Mouse (Mus musculus) heart, adult 18-20 months (tissue): ENCODE data around the gene Ltb. TPM values are rescaled to one million over a fixed set of nuclear protein-coding genes. Genes with fewer than 3 reads are reported as not detected.

Experiments used
- microRNA-seq, 2 experiments: library from miRNA; unstranded; fragments of <30 nt; microRNA quantifications; one replicate each; pipeline ENCODE4 v1.2.0; 2022
- total RNA-seq, 2 experiments: library from RNA; stranded (reverse); gene quantifications; 2 replicates each; pipeline ENCODE4 v1.2.3; 2021

The Ltb gene
- total RNA-seq, 2 experiments from 2014 or later: 1.5 to 12.1 TPM

Small RNAs within 50 kb of the gene (microRNA-seq; reads per million reads assigned to microRNA genes)
- gene Mir6973a: 0 reads per million in 2 experiments
- gene Mir6974: 0.27 to 0.38 reads per million in 2 experiments
- gene Mir6975: 0.38 to 1.1 reads per million in 2 experiments

Other genes starting within 250 kb of the Ltb start
- 10 to 100 TPM; 15.5 to 68.2 TPM for gene Hspa1b, start 235.2 kb upstream of the Ltb start, total RNA-seq
- not detected for gene Gm20481, start 224.5 kb upstream of the Ltb start, total RNA-seq
- 10 to 100 TPM; 17.5 to 41.5 TPM for gene Hspa1a, start 222.3 kb upstream of the Ltb start, total RNA-seq
- 10 to 100 TPM in 1 of 2 experiments, 1 to 10 TPM in 1; 9.8 to 10.8 TPM for gene Hspa1l, start 221.7 kb upstream of the Ltb start, total RNA-seq
- gene Lsm2, start 212.6 kb upstream of the Ltb start, total RNA-seq: 10 to 100 TPM; 16.3 to 18.0 TPM
- gene Vars, start 193.5 kb upstream of the Ltb start, total RNA-seq: 10 to 100 TPM; 32.4 to 35.1 TPM
- gene Vwa7, start 177.9 kb upstream of the Ltb start, total RNA-seq: 10 to 100 TPM; 13.1 to 14.1 TPM
- not detected for gene Sapcd1, start 166.4 kb upstream of the Ltb start, total RNA-seq
- gene Msh5, start 147.7 kb upstream of the Ltb start, total RNA-seq: not detected
- 10 to 100 TPM; 30.4 to 32.4 TPM for gene Clic1, start 144.5 kb upstream of the Ltb start, total RNA-seq
- 10 to 100 TPM; 14.0 to 19.8 TPM for gene Ddah2, start 135.4 kb upstream of the Ltb start, total RNA-seq
- not detected for gene Ly6g6c, start 129.1 kb upstream of the Ltb start, total RNA-seq
- under 1 TPM; 0.31 to 0.87 TPM for gene Mpig6b, start 128.3 kb upstream of the Ltb start, total RNA-seq
- not detected for gene Ly6g6e, start 117.5 kb upstream of the Ltb start, total RNA-seq
- gene Ly6g6d, start 116.4 kb upstream of the Ltb start, total RNA-seq: under 1 TPM in 1 of 2 experiments, not detected in 1; 0.57 TPM
- gene Ly6g6f, start 108.8 kb upstream of the Ltb start, total RNA-seq: not detected
- gene Abhd16a, start 105.2 kb upstream of the Ltb start, total RNA-seq: 10 to 100 TPM; 55.1 to 59.5 TPM
- gene Ly6g5c, start 86.2 kb upstream of the Ltb start, total RNA-seq: not detected
- not detected for gene Ly6g5b, start 79.0 kb upstream of the Ltb start, total RNA-seq
- gene Gpank1, start 73.0 kb upstream of the Ltb start, total RNA-seq: 10 to 100 TPM in 1 of 2 experiments, 1 to 10 TPM in 1; 7.3 to 10.5 TPM
- 100 to 1,000 TPM; 149 to 150 TPM for gene Csnk2b, start 72.4 kb upstream of the Ltb start, total RNA-seq
- 10 to 100 TPM; 25.3 to 28.5 TPM for gene D17H6S53E, start 68.1 kb upstream of the Ltb start, total RNA-seq
- not detected for gene Apom, start 62.4 kb upstream of the Ltb start, total RNA-seq
- gene Bag6, start 59.3 kb upstream of the Ltb start, total RNA-seq: 100 to 1,000 TPM; 242 to 244 TPM
- gene Prrc2a, start 29.5 kb upstream of the Ltb start, total RNA-seq: 100 to 1,000 TPM; 125 to 144 TPM
- gene Aif1, start 18.4 kb upstream of the Ltb start, total RNA-seq: 1 to 10 TPM; 3.7 to 4.8 TPM
- gene Lst1, start 6.0 kb upstream of the Ltb start, total RNA-seq: 1 to 10 TPM; 2.0 to 3.3 TPM
- under 1 TPM; 0.25 to 0.28 TPM for gene Tnf, start 7.6 kb downstream of the Ltb start, total RNA-seq
- 1 to 10 TPM in 1 of 2 experiments, not detected in 1; 1.0 TPM for gene Lta, start 10.9 kb downstream of the Ltb start, total RNA-seq
- gene Gm16181, start 26.4 kb downstream of the Ltb start, total RNA-seq: not detected
- gene Atp6v1g2, start 39.2 kb downstream of the Ltb start, total RNA-seq: 1 to 10 TPM; 2.1 to 2.3 TPM
- gene Nfkbil1, start 41.4 kb downstream of the Ltb start, total RNA-seq: 1 to 10 TPM; 8.2 to 8.3 TPM
- 10 to 100 TPM; 77.3 to 83.1 TPM for gene Ddx39b, start 47.3 kb downstream of the Ltb start, total RNA-seq
- gene H2-D1, start 68.3 kb downstream of the Ltb start, total RNA-seq: 100 to 1,000 TPM; 164 to 263 TPM
- 1 to 10 TPM; 2.6 to 3.9 TPM for gene H2-Q1, start 126.0 kb downstream of the Ltb start, total RNA-seq
- 1 to 10 TPM; 1.7 TPM for gene H2-Q2, start 147.8 kb downstream of the Ltb start, total RNA-seq
- 10 to 100 TPM; 18.7 to 54.0 TPM for gene H2-Q4, start 185.2 kb downstream of the Ltb start, total RNA-seq
- gene H2-Q6, start 230.4 kb downstream of the Ltb start, total RNA-seq: 10 to 100 TPM in 1 of 2 experiments, 1 to 10 TPM in 1; 6.8 to 30.2 TPM
- gene H2-Q7, start 244.7 kb downstream of the Ltb start, total RNA-seq: 10 to 100 TPM in 1 of 2 experiments, 1 to 10 TPM in 1; 7.4 to 21.5 TPM